Mouse (Mus musculus): ENCODE data around the gene Manbal.

DNA sequence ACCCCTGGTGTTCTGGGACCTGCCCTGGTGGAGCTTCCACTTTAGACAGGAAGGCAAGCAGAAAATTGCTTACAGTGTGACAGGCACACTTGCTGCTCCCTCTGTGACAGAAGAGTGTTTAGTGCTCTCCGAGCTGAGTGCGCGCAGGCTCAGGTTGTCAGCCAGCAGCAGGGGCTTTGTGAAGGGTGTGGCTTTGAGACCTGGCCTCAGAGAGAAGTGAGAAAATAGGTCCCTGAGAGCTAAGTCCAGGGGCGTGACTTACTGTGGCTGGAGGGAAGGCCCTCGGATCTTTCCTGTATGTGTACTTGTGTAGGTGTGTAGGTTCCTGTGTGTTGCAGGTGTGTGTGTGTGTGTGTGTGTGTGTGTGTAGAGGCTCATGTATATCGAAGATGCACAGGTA is 24.1 kb upstream of the Manbal start:
- TF ChIP-seq POLR2A (IDR thresholded peaks at IDR 0.05; ENCODE audit: extremely low read depth, insufficient read depth, low read length), result no peak
- TF ChIP-seq CTCF (IDR thresholded peaks at IDR 0.05; ENCODE audit: low read depth, low read length), result no peak

Data from liver, adult 2 months (tissue).